Mouse (Mus musculus) heart, embryonic 12.5 days (tissue): ENCODE results near the gene Birc5. TPM values are rescaled to one million over a fixed set of nuclear protein-coding genes. Genes with fewer than 3 reads are reported as not detected.
A peak's percentile ranks its signal among the peaks of the same experiment; 100 is the strongest.
"Not testable (repeated sequence)": the region's sequence is repeated elsewhere in the genome, so short reads cannot be mapped to it uniquely, and the experiment has no call there.

Experiments used
- ATAC-seq: fragments of 200-750 bp; cut with Nextera tagmentation; 2 replicates; pipeline ENCODE4 v1.8.0; 2017; ENCODE audit warnings: moderate TSS enrichment, moderate library complexity; ENCODE audit not compliant: insufficient number of reproducible peaks, low FRiP score
- H3K27ac ChIP-seq: fragments of 300-500 bp; sonication (generic); 2 replicates; pipeline ENCODE4 v1.5.1; 2016; ENCODE audit warnings: mild to moderate bottlenecking, moderate library complexity; ENCODE audit not compliant: poor library complexity, severe bottlenecking
- H3K27me3 ChIP-seq: fragments of 300-500 bp; sonication (generic); replicated peaks from 2 replicates; pipeline ENCODE4 v1.6.1; 2016; ENCODE audit warnings: mild to moderate bottlenecking, moderate library complexity
- H3K36me3 ChIP-seq: fragments of 300-500 bp; sonication (generic); 2 replicates; pipeline ENCODE4 v1.6.1; 2016; ENCODE audit warnings: mild to moderate bottlenecking, moderate library complexity
- H3K4me1 ChIP-seq: fragments of 300-500 bp; sonication (generic); replicated peaks from 2 replicates; pipeline ENCODE4 v1.6.1; 2016; ENCODE audit warnings: mild to moderate bottlenecking
- H3K4me2 ChIP-seq: fragments of 300-500 bp; sonication (generic); 2 replicates; pipeline ENCODE4 v1.6.1; 2016; ENCODE audit warnings: mild to moderate bottlenecking, moderate library complexity
- H3K4me3 ChIP-seq: fragments of 300-500 bp; sonication (generic); 2 replicates; pipeline ENCODE4 v1.5.1; 2016; ENCODE audit warnings: mild to moderate bottlenecking
- H3K9ac ChIP-seq: fragments of 300-500 bp; sonication (generic); 2 replicates; pipeline ENCODE4 v1.6.1; 2016; ENCODE audit warnings: mild to moderate bottlenecking, moderate library complexity
- H3K9me3 ChIP-seq: fragments of 300-500 bp; sonication (generic); replicated peaks from 2 replicates; pipeline ENCODE4 v1.6.1; 2016; ENCODE audit warnings: mild to moderate bottlenecking, moderate library complexity
- WGBS: fragments of 180-500 bp; shearing (Covaris S2); methylation state at CpG from one replicate; pipeline ENCODE4 v1.1.7; 2016; 5-methylcytosine and 5-hydroxymethylcytosine counted together
- polyA plus RNA-seq: library from polyadenylated mRNA; unstranded; fragments of >200 nt; fragmentation: Nextera tagmentation; extraction: Ambion mirVana; gene quantifications from 2 replicates; pipeline ENCODE4 v1.2.1, GENCODE M21; 2016

Gene Birc5
- polyA plus RNA-seq, 1 experiment from 2014 or later = 250 TPM

DNA sequence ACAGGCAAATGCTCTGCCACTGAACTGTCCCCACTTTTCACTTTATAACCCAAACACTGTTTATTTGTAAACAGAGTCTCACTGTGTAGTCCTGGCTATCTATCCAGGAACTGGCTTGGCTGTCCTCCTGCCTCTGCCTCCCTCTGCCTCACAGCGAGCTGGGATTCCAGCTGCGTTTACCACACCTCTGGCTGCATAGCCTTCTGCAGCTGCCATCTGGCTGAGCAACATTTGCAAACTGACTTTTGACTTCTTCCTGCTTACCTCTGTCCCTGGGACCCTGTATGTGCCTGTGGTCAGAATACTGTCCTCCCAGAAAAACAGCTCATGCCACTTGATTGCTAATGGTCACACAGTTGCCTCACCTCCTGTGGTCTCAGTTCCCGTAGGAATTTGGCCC, 21.7 kb upstream of the Birc5 start:
- no peaks in the 10 kb centered on the region for H3K9me3 ChIP-seq
- WGBS = 49% methylated on average over 3 of the region's 3 CpGs
- H3K4me1 ChIP-seq = peaks cover 87% of the 10 kb centered on the region
- peak overlapping the region; percentile 7; the same call in 1 of the 2 replicates for H3K4me3 ChIP-seq
- H3K36me3 ChIP-seq = peaks cover 14% of the 10 kb centered on the region
- ATAC-seq = no peak
- peak overlapping the region; percentile 61 for H3K9ac ChIP-seq
- no peaks in the 10 kb centered on the region for H3K27me3 ChIP-seq
- peak overlapping the region; percentile 97 for H3K27ac ChIP-seq
- H3K4me2 ChIP-seq = peak overlapping the region; percentile 92

DNA sequence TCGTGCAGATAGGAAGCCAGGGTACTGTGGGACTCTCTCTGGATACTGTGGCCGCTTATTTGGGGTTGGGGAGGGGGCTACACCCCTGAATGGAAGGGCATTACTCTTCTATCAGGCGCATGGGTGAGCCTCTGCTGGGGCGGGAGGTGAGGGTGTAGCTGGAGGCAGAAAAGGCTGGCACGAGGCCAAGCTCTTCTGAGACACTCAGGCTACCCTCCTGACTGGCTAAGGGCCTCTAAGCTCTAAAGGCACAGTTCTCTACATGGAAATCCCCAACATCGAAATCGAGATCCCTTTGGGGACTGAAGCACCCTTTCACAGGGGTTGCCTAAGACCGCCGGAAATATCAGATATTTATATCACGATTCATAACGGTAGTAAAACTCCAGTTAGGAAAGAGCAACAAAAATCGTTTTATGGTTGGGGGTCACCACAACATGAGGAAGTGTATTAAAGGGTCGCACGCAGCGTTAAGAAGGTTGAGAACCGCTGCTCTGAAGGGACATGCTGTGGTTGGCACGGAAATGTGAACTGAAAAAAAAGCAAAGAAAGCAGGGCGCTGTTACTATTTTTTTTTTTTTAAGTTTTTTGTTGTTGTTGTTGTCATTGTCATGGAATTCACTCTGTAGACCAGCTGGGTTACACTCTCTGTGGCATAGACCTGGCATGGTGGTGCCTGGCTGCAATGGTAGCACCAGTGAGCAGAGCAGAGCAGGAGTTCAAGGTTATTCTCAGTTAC, 20.7 kb upstream of the Birc5 start:
- WGBS = 52% methylated on average over 18 of the region's 18 CpGs
- H3K27me3 ChIP-seq = no peaks in the 10 kb centered on the region
- peak overlapping the region; percentile 61 for H3K9ac ChIP-seq
- ATAC-seq = no peak
- no peaks in the 10 kb centered on the region for H3K9me3 ChIP-seq
- H3K36me3 ChIP-seq = peaks cover 10% of the 10 kb centered on the region
- 0 out of 2 replicates have a peak overlapping the region, but pooled peaks have one; percentile 7 for H3K4me3 ChIP-seq
- peak overlapping the region; percentile 92 for H3K4me2 ChIP-seq
- H3K27ac ChIP-seq = peak overlapping the region; percentile 97
- H3K4me1 ChIP-seq = peaks cover 81% of the 10 kb centered on the region

DNA sequence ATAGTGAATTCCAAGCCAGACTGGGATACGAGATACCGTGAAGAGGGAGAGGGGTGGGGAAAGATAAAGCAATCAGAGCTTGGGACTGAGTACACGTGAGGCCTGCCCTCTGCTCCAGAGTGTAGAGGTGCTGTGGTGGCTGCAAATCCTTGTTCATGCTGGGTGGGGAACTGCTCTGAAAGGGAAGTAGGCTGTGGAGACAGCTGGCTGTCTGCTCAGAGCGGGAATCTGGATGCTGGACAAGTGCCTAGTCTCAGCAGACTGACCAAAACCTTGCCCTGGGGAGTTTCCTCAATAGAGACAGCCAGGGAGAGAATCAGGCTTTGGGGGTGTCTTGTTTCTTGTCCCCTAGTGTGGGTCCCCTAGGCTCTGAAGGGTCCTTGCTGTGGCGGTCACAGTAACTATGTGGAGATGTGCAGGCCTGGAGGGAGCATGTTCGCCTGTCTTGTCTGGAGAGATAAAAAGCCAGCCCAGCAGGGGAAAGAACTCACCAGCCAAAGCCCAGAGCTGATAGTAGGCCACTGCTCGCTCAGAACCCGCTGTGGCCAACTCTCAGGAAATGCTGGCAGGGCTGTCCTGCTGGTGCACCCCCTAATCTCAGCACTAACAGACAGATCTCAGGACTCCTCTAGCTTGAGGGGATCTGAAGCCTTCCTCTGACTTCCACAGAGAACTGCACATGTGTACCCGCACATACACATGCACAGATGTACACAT, 20.0 kb upstream of the Birc5 start:
- WGBS = 9% methylated on average over 9 of the region's 9 CpGs
- Histone ChIP-seq H3K4me3 (no peak overlapping the region), H3K27me3 (no peaks in the 10 kb centered on the region), H3K4me1 (peaks cover 73% of the 10 kb centered on the region), H3K4me2 (peak overlapping the region; percentile 92; the same call in 1 of the 2 replicates), H3K9me3 (no peaks in the 10 kb centered on the region), H3K27ac (peak overlapping the region; percentile 97), H3K36me3 (peaks cover 4% of the 10 kb centered on the region; the same call in 1 of the 2 replicates), H3K9ac (peak overlapping the region; percentile 21; the same call in 1 of the 2 replicates)
- ATAC-seq = no peak

DNA sequence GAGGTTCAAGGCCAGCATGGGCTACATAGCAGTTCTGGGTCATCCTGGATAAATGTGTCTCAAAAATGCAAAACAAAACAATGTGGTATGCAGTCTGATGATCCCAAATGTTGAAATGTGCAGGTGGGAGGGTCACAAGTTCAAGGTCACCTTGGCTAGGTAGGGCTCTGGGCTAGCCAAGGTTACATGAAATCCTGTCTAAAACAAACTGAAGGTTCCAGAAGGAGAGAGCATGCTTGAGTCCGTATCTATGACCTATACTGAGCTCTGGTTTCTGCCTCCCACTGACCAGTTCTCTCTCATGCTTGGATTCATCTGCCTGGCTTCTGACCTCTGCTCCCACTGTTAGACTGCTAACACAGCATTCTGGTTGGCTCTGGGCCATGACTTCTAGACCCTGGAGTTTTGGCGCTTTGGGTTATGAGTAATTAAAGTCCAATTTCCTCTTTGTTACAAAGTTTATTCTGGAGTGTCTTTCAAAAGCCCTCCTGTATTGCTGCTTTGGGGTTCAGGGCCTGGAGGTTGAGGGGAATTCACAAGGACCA, 19.3 kb upstream of the Birc5 start:
- no peak overlapping the region for H3K4me3 ChIP-seq
- 57% methylated on average over 2 of the region's 2 CpGs for WGBS
- peaks cover 4% of the 10 kb centered on the region; the same call in 1 of the 2 replicates for H3K36me3 ChIP-seq
- H3K9me3 ChIP-seq = no peaks in the 10 kb centered on the region
- no peak overlapping the region for H3K4me2 ChIP-seq
- H3K4me1 ChIP-seq = peaks cover 68% of the 10 kb centered on the region
- H3K9ac ChIP-seq = peak overlapping the region; percentile 33; the same call in 1 of the 2 replicates
- H3K27me3 ChIP-seq = no peaks in the 10 kb centered on the region
- H3K27ac ChIP-seq = peak overlapping the region; percentile 97
- no peak for ATAC-seq

DNA sequence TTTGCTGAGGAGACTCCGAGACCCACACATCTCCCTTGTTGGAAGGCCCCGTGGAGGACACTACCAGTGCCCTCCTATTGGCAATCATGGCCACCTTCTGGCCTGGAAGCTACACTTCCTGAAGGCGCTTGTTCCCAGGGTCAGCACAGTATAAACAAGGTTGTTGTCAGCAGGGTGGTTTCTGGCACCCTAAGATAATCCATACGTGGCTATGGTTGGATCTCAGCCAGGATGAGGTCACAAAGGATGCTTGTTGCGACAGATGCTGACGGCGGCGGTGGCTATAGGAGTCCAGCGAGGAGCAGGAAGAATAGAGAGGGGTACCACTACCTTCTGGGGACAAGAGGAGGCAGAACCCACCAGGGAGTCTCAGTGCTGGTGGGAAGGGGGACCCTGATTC, 18.6 kb upstream of the Birc5 start:
- H3K4me3 ChIP-seq = no peak overlapping the region
- WGBS = 47% methylated on average over 9 of the region's 9 CpGs
- no peak overlapping the region for H3K9ac ChIP-seq
- no peaks in the 10 kb centered on the region for H3K9me3 ChIP-seq
- peaks cover 4% of the 10 kb centered on the region; the same call in 1 of the 2 replicates for H3K36me3 ChIP-seq
- peaks cover 61% of the 10 kb centered on the region for H3K4me1 ChIP-seq
- ATAC-seq = no peak
- H3K27me3 ChIP-seq = no peaks in the 10 kb centered on the region
- H3K27ac ChIP-seq = peak overlapping the region; percentile 97
- peak overlapping the region; percentile 20; the same call in 1 of the 2 replicates for H3K4me2 ChIP-seq

DNA sequence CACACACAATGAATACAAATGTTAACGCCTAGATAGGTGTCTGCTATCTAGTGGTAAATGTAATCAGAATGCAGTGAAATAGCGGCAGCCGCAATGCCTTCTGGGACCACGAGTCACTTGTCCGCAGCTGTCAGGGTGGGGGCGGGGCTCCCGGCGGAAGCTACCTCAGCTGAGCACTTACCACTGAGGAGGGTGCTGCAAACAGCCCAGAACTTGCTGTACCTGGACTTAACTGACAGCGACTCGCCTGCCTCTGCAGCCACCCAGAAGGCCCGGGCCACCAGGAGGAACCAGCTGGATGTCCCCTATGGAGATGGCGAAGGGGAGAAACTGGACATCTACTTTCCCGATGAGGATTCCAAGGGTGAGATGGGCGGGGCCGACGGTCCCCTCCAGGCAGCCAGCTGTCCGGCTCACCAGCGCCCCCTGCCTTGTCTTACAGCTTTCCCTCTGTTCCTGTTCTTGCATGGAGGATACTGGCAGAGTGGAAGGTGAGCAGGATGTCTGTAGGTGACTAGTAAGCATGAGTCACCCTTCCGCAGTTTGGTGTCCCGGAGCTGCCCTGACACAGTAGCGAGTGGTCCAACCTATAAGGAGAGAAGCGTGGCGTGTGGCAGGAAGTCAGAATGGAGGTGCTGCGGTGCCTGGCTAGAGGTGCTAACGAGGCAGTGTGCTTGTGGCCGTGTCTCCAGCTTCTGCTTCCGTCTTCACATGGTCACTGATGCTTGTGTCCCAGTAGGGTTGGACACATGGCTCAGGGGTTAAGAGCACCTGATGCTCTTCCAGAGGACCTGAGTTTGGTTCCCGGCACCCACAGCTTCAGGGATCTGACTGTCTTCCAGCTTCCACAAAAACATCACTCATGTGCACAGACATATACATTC, 16.7 kb upstream of the Birc5 start:
- H3K9ac ChIP-seq = 0 out of 2 replicates have a peak overlapping the region, but pooled peaks have one; percentile 26
- WGBS = 21% methylated on average over 28 of the region's 28 CpGs
- no peak overlapping the region; the same call in 1 of the 2 replicates for H3K27ac ChIP-seq
- peak overlapping the region; percentile 59 for H3K4me2 ChIP-seq
- no peaks in the 10 kb centered on the region for H3K9me3 ChIP-seq
- ATAC-seq = peak; percentile 82
- H3K27me3 ChIP-seq = no peaks in the 10 kb centered on the region
- peaks cover 4% of the 10 kb centered on the region; the same call in 1 of the 2 replicates for H3K36me3 ChIP-seq
- H3K4me1 ChIP-seq = peaks cover 52% of the 10 kb centered on the region
- H3K4me3 ChIP-seq = peak overlapping the region; percentile 31

DNA sequence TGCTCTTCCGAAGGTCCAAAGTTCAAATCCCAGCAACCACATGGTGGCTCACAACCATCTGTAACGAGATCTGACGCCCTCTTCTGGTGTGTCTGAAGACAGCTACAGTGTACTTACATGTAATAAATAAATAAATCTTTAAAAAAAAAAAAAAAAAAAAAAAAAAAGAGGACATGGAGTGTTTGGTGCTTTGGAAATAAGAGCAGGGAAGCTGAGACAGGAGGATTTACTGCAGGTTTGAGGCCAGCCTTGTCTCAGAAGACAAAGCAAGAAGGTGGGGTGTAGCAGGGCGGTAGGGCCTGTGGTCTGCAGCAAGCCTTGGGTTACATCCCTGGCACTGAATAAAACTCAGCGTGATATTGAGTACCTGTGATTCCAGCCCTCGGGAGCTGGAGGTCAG, 15.5 kb upstream of the Birc5 start:
- WGBS = 83% methylated on average over 6 of the region's 6 CpGs

DNA sequence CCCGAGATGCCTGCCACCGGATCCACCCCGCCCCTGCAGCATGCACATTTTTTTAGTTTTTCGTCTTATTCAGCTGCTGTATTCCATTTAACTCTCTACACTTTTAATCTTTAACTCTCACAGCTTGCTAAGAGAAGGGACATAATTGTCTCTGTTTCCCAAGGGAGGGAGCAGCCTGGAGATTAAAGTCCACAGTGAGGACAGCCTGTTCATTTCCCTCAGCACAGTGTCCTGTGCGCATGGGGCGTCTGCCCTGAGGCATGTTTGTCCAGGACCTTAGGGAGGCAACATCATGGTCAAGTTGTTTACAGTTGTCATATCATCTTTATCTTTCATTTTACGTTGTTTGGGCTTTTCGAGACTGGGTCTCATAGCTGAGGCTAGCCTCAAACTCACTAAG, 15.0 kb upstream of the Birc5 start:
- WGBS = 85% methylated on average over 8 of the region's 8 CpGs

More for the DNA sequence above, 15.5 kb upstream of the Birc5 start:
- H3K27me3 ChIP-seq, H3K4me3 ChIP-seq, ATAC-seq, H3K36me3 ChIP-seq, H3K27ac ChIP-seq, H3K9me3 ChIP-seq, H3K9ac ChIP-seq, H3K4me2 ChIP-seq: not testable (repeated sequence)
- peaks cover 44% of the 10 kb centered on the region for H3K4me1 ChIP-seq

DNA sequence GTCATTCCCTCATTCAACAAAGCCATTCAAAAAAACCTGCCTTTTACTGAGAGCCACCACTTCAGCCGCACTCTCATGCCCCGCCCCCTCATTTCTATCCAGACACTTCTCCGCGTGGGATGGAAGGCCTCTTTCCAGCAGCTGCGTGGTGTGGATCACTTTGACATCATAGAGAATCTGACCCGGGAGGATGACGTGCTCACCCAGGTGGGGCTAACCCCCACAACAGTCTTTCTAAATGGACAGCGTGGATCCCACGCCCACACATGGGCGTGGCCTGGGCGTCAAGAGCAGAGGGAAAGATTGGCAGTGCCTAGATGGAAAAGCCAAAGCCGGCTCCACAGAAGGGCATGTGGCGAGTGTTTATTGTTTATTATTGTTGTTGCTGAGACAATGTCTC, 12.7 kb upstream of the Birc5 start:
- 23% methylated on average over 13 of the region's 13 CpGs for WGBS
- Histone ChIP-seq H3K4me2 (peak overlapping the region; percentile 51), H3K9ac (no peak overlapping the region), H3K4me1 (peaks cover 37% of the 10 kb centered on the region), H3K27me3 (no peaks in the 10 kb centered on the region), H3K4me3 (peak overlapping the region; percentile 15; the same call in 1 of the 2 replicates), H3K27ac (no peak overlapping the region), H3K36me3 (peaks cover 4% of the 10 kb centered on the region; the same call in 1 of the 2 replicates), H3K9me3 (no peaks in the 10 kb centered on the region)
- ATAC-seq = peak; percentile 17; the same call in 1 of the 2 replicates

More for the DNA sequence above, 15.0 kb upstream of the Birc5 start:
- Histone ChIP-seq H3K36me3 (peaks cover 4% of the 10 kb centered on the region; the same call in 1 of the 2 replicates), H3K9ac (no peak overlapping the region), H3K9me3 (no peaks in the 10 kb centered on the region), H3K4me1 (peaks cover 44% of the 10 kb centered on the region), H3K27me3 (no peaks in the 10 kb centered on the region), H3K4me2 (no peak overlapping the region), H3K4me3 (no peak overlapping the region), H3K27ac (no peak overlapping the region)
- ATAC-seq = no peak

DNA sequence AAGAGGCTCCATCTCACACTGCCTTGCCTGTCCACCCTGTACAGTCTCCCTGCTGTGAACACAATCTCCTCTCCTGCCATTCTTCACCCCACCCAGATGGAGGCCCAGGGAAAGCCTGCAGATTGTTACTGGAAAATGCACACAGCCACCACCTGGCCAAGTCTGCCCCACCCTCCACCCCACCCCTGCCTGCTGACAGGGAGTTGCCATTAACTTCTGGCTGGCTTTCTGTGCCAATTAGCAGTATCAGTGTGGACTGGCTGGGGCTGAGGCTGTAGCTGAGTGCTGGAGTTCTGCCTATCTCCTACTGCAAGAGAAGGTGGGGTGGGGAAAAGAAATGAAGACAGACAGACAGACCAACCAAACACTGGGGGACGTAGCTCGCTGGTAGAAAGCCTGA, 10.5 kb upstream of the Birc5 start:
- Histone ChIP-seq H3K27me3 (no peaks in the 10 kb centered on the region), H3K9ac (no peak overlapping the region), H3K9me3 (no peaks in the 10 kb centered on the region), H3K4me3 (no peak overlapping the region), H3K4me1 (peaks cover 29% of the 10 kb centered on the region), H3K27ac (no peak overlapping the region; the same call in none of the 2 replicates), H3K4me2 (no peak overlapping the region), H3K36me3 (no peaks in the 10 kb centered on the region)
- peak; percentile 77 for ATAC-seq
- WGBS = 53% methylated on average over 2 of the region's 2 CpGs
